Mouse (Mus musculus): ENCODE measurements around the gene Rnf44.
A peak's percentile ranks its signal among the peaks of the same experiment; 100 is the strongest.

Rnf44 gene

GRCm38 (mm10) chr13:54686139-54687053, 7.3 kb downstream of the Rnf44 start:
- DNase-seq (ENCODE audit: low spot score) = no peak

DNA sequence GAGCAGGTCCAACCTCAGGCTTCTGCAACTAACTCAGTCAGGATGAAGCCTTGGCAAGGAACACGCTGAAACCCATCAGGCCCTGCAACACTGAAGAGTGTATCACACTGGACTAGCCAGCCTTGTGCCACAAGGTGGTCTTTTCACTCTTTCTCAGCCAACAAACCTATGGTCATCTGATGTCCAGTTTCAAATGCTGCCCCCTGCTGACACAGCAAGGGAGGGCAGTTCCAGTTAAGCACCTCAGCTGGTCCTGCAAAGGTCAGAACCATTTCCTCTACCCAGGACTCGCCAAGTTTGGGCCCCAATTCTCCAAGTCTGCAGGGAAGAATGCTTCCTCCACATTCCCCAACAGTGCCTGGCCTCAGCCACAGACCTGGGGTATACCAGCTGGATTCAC, 8.5 kb downstream of the Rnf44 start:
- DNase-seq (ENCODE audit: low spot score) = peak; percentile 51

- DNase-seq (ENCODE audit: low spot score) = peak; percentile 73
These were observed 9.4 kb downstream of the Rnf44 start for GRCm38 (mm10) chr13:54684140-54684896.

DNA sequence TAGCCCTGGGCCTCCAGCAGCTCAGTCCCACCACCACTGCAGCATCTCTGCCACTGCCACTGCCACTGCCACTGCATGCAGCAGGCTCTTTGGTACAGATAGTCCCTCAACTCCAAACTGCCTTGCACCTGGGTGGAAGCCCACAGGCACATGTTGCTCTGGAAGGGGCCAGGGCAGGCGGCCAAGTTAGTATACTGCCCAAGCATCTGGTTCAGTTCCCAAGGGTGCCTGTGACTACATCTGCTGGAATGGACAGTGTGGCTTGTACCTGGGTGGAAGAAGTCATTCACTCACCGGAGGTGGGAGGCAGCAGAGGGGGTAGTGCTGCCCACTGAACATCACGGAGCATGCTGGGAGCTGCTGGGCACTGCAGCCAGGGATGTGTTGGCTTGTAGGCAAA, 10.4 kb downstream of the Rnf44 start:
- no peak for DNase-seq (ENCODE audit: low spot score)

- no peak for DNase-seq (ENCODE audit: low spot score)
These were observed 12.4 kb downstream of the Rnf44 start for GRCm38 (mm10) chr13:54681291-54681690.

- no peak for DNase-seq (ENCODE audit: low spot score)
These were observed 13.4 kb downstream of the Rnf44 start for GRCm38 (mm10) chr13:54680184-54680853.

GRCm38 (mm10) chr13:54678263-54678662, 15.4 kb downstream of the Rnf44 start:
- DNase-seq (ENCODE audit: low spot score) = no peak

- DNase-seq (ENCODE audit: low spot score) = no peak
These were observed 17.7 kb downstream of the Rnf44 start for GRCm38 (mm10) chr13:54675895-54676590.

GRCm38 (mm10) chr13:54670491-54670890, 23.2 kb downstream of the Rnf44 start:
- no peak for DNase-seq (ENCODE audit: low spot score)

DNA sequence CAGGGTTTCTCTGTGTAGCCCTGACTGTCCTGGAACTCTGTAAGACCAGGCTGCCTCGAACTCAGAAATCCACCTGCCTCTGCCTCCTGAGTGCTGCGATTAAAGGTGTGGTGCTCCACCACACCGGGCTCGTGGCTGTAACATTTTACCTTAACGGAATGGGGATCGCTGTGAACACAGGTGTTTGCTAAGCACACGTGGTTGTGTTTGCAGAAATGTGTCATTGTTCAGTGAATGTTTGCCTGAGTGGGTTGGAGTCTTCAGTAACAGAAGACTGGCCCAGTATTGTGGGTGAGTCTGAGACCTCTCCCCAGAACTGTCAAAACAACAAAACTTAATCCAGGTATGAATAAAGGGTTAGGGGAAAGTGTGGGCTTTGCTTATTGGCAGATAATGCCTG, 28.6 kb downstream of the Rnf44 start:
- DNase-seq (ENCODE audit: low spot score) = no peak

DNA sequence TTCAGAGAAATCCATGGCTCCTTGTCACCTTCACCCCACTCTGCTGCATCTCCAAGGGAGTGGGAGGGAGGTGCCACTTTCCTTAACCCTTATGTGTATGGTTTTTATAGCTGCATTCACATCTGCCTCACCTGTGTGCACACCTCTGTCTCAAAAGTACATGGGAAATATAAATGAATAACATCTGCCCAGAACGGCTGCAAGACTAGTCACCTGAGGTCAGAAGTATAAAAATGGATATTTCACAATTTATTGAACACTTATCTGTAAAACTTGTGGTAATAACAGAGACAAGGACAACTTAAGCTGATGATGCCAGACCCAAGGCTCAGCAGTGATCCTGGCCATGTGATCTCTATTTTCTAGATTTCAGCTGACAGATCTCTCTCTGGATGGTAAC, 29.2 kb downstream of the Rnf44 start:
- no peak for DNase-seq (ENCODE audit: low spot score)

GRCm38 (mm10) chr13:54663999-54664398, 29.7 kb downstream of the Rnf44 start:
- no peak for DNase-seq (ENCODE audit: low spot score)

GRCm38 (mm10) chr13:54661358-54661757, 32.3 kb downstream of the Rnf44 start:
- no peak for DNase-seq (ENCODE audit: low spot score)

DNA sequence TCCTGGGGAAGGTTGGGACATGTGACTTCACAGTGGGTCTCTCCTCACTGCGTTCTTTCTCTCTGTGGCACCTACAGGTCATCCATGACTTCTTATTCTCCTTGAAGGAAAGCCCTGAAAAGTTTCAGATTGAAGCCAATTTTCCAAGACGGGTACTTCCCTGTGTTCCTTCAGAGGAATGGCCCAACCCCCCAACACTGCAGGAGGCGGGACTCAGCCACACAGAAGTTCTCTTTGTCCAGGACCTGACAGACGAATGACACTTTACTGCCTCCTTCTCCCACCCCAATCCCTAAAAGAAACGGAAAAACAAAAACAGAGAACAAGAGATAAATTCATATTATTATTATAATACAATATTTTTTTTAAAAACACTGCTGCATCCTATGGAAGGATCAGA, 32.8 kb downstream of the Rnf44 start:
- no peak for DNase-seq (ENCODE audit: low spot score)

DNA sequence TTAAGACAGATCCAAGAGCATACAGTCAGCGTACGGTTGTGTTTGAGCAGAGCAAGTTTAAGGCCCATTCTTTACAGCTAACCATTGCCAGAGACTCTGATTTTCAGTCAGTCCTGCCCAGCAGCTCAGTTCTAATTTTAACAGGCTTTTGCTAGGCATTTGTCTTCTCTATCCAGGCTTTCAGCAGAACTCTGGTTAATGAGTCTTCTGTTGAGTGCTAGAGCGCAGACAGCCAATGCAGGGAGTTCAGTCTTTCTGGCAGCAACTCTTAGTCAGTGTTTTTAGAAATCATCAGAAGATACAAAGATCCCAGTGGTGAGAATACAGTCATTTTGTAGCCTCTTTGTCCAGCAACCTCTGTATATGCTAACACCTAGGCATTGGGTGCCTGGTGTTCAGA, 43.2 kb downstream of the Rnf44 start:
- DNase-seq (ENCODE audit: low spot score) = no peak

DNA sequence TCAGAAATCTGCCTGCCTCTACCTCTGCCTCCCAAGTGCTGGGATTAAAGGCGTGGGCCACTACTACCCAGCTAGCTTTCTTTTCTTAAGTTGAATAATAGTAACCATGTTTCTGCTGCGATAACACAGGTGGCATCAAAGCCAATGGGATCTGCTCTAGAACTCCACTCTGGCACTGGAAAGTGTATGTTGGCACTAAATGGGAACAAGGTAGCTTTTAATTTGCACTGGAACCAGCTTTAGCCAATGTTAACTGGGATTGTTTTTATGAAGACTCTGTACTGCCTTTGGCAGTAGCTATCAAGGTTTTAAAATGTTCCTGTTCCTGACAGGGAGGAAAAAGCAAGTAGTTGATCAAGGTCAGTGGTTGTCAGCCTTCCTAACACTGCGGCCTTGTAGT, 58.7 kb downstream of the Rnf44 start:
- DNase-seq (ENCODE audit: low spot score) = no peak

- DNase-seq (ENCODE audit: low spot score) = no peak
These were observed 60.9 kb downstream of the Rnf44 start for GRCm38 (mm10) chr13:54632731-54633277.

Measured in ovary, postnatal 36 days (tissue).